49 mouse cellular contexts compared by ENCODE assay signal in genomic region chr14:72440436-72440835, GRCm38 (mm10). TPM values are rescaled to one million over a fixed set of nuclear protein-coding genes. Genes with fewer than 3 reads are reported as not detected.
"Had no signal": no experiment of that assay in that cellular context is flagged by ENCODE, and none has a peak within 500 bp of the region (broad histone marks: within the 10 kb centered on the region; RNA-seq: fewer than 3 reads in every experiment).

No protein-coding gene starts in this region.

- H3K9ac ChIP-seq: heart, embryonic 12.5 days; heart, embryonic 13.5 days; heart, embryonic 15.5 days; hindbrain, embryonic 12.5 days; hindbrain, embryonic 13.5 days; hindbrain, embryonic 14.5 days; hindbrain, embryonic 15.5 days; intestine, embryonic 15.5 days; kidney, embryonic 15.5 days had no signal

- ATAC-seq: hindbrain, embryonic 16.5 days; hindbrain, postnatal 0 days; inflammation-experienced regulatory T-cells, adult 6 months; intestine, embryonic 15.5 days; intestine, embryonic 16.5 days; intestine, postnatal 0 days had no signal

- DNase-seq: heart, postnatal 10 days; heart, postnatal 14 days; heart, postnatal 36 days; heart, postnatal 4 days; kidney, adult 11 months; kidney, adult 18-20 months; kidney, adult 2 months; kidney, adult 8-10 months; kidney, adult 9 months; kidney, postnatal 10 days; kidney, postnatal 14 days; kidney, postnatal 25 days; kidney, postnatal 36 days; kidney, postnatal 4 days; layer of hippocampus, adult 9-11 months; layer of hippocampus, postnatal 36 days had no signal

- H3K36me3 ChIP-seq: heart, embryonic 12.5 days; heart, embryonic 13.5 days; heart, embryonic 15.5 days; hindbrain, embryonic 10.5 days; hindbrain, embryonic 12.5 days; hindbrain, embryonic 13.5 days; hindbrain, embryonic 15.5 days; intestine, embryonic 15.5 days; kidney, embryonic 15.5 days had no signal

- H3K4me3 ChIP-seq: heart, embryonic 12.5 days; heart, embryonic 13.5 days; heart, embryonic 15.5 days; hindbrain, embryonic 10.5 days; hindbrain, embryonic 12.5 days; hindbrain, embryonic 13.5 days; hindbrain, embryonic 15.5 days; intestine, embryonic 15.5 days; kidney, embryonic 15.5 days; layer of hippocampus, adult 2 months; left cerebral cortex, adult 2 months had no signal

- H3K4me2 ChIP-seq: heart, embryonic 12.5 days; heart, embryonic 13.5 days; heart, embryonic 15.5 days; hindbrain, embryonic 12.5 days; hindbrain, embryonic 13.5 days; hindbrain, embryonic 14.5 days; hindbrain, embryonic 15.5 days; intestine, embryonic 15.5 days; kidney, embryonic 15.5 days had no signal

- H3K27ac ChIP-seq: heart, embryonic 13.5 days; heart, embryonic 15.5 days; hindbrain, embryonic 10.5 days; hindbrain, embryonic 12.5 days; hindbrain, embryonic 13.5 days; hindbrain, embryonic 14.5 days; hindbrain, embryonic 15.5 days; hindbrain, postnatal 0 days; intestine, embryonic 15.5 days; kidney, embryonic 15.5 days; kidney, postnatal 0 days; layer of hippocampus, adult 2 months; left cerebral cortex, adult 2 months had no signal

- H3K4me1 ChIP-seq: heart, embryonic 12.5 days; heart, embryonic 13.5 days; heart, embryonic 15.5 days; hindbrain, embryonic 10.5 days; hindbrain, embryonic 12.5 days; hindbrain, embryonic 13.5 days; hindbrain, embryonic 15.5 days; intestine, embryonic 15.5 days; kidney, embryonic 15.5 days had no signal

- H3K9me3 ChIP-seq: heart, embryonic 12.5 days; heart, embryonic 13.5 days; heart, embryonic 15.5 days; hindbrain, embryonic 10.5 days; hindbrain, embryonic 12.5 days; hindbrain, embryonic 13.5 days; hindbrain, embryonic 15.5 days; intestine, embryonic 15.5 days; kidney, embryonic 15.5 days had no signal

- H3K27me3 ChIP-seq: heart, embryonic 12.5 days; heart, embryonic 13.5 days; heart, embryonic 15.5 days; hindbrain, embryonic 12.5 days; hindbrain, embryonic 13.5 days; hindbrain, embryonic 15.5 days; intestine, embryonic 15.5 days; kidney, embryonic 15.5 days had no signal

RNA-seq across cellular contexts. Expression of gene Gm9195, which starts 51.2 kb away (rescaled TPM):
- total RNA-seq: heart, postnatal 10 days; heart, postnatal 14 days; heart, postnatal 25 days; heart, postnatal 36 days; heart, postnatal 4 days; hematopoietic stem cell, adult 5-6 weeks; hindbrain, postnatal 0 days; layer of hippocampus, adult 18-20 months; layer of hippocampus, adult 2 months; layer of hippocampus, adult 8-10 months; layer of hippocampus, postnatal 10 days; layer of hippocampus, postnatal 14 days; layer of hippocampus, postnatal 25 days; layer of hippocampus, postnatal 36 days; left cerebral cortex, adult 18-20 months; left cerebral cortex, adult 2 months; left cerebral cortex, adult 8-10 months had no signal
- polyA plus RNA-seq: heart, embryonic 12.5 days; heart, embryonic 13.5 days; heart, embryonic 14.5 days; heart, embryonic 15.5 days; heart, postnatal 0 days; hindbrain, embryonic 10.5 days; hindbrain, embryonic 11.5 days; hindbrain, embryonic 12.5 days; hindbrain, embryonic 13.5 days; hindbrain, embryonic 14.5 days; hindbrain, embryonic 15.5 days; hindbrain, embryonic 16.5 days; hindbrain, postnatal 0 days; inflammation-experienced regulatory T-cells, adult 6 months; intestine, embryonic 14.5 days; intestine, embryonic 15.5 days; intestine, embryonic 16.5 days; intestine, postnatal 0 days; kidney, embryonic 14.5 days; kidney, embryonic 15.5 days; kidney, embryonic 16.5 days; kidney, postnatal 0 days had no signal
